Mouse (Mus musculus) forebrain, embryonic 14.5 days (tissue): ENCODE results near the gene Spc25. TPM values are rescaled to one million over a fixed set of nuclear protein-coding genes. Genes with fewer than 3 reads are reported as not detected.

Experiments
- ATAC-seq: fragments of 200-750 bp; cut with Nextera tagmentation; 2 replicates; pipeline ENCODE4 v1.8.0; 2017; ENCODE audit warnings: mild to moderate bottlenecking, moderate library complexity
- DNase-seq: peaks from one replicate; pipeline ENCODE4 v3.0.0-alpha.2; 2015; ENCODE audit warnings: low spot score
- H3K27ac ChIP-seq: fragments of 300-500 bp; sonication (generic); 2 replicates; pipeline ENCODE4 v1.5.1; 2014; ENCODE audit warnings: low read depth, mild to moderate bottlenecking, control low read depth, low read length, moderate library complexity
- H3K27me3 ChIP-seq: fragments of 300-500 bp; sonication (generic); replicated peaks from 2 replicates; pipeline ENCODE4 v1.6.1; 2014; ENCODE audit warnings: low read length, control low read depth, mixed read lengths; ENCODE audit not compliant: control insufficient read depth, insufficient read depth
- H3K36me3 ChIP-seq: fragments of 300-500 bp; sonication (generic); 2 replicates; pipeline ENCODE4 v1.6.1; 2014; ENCODE audit warnings: low read length, control low read depth; ENCODE audit not compliant: control insufficient read depth, insufficient read depth
- H3K4me1 ChIP-seq: fragments of 300-500 bp; sonication (generic); 2 replicates; pipeline ENCODE4 v1.6.1; 2014; ENCODE audit warnings: antibody characterized with exemption, low read length, control low read depth; ENCODE audit not compliant: control insufficient read depth, insufficient read depth
- H3K4me2 ChIP-seq: fragments of 300-500 bp; sonication (generic); 2 replicates; pipeline ENCODE4 v1.6.1; 2014; ENCODE audit warnings: mild to moderate bottlenecking, control low read depth, low read length
- H3K4me3 ChIP-seq: fragments of 300-500 bp; sonication (generic); 2 replicates; pipeline ENCODE4 v1.5.1; 2014; ENCODE audit warnings: low read depth, low read length, control low read depth
- H3K9ac ChIP-seq: fragments of 300-500 bp; sonication (generic); 2 replicates; pipeline ENCODE4 v1.6.1; 2014; ENCODE audit warnings: mild to moderate bottlenecking, low read length, control low read depth, moderate library complexity
- H3K9me3 ChIP-seq: fragments of 300-500 bp; sonication (generic); replicated peaks from 2 replicates; pipeline ENCODE4 v1.6.1; 2016; ENCODE audit warnings: low read length, control low read depth, mixed read lengths; ENCODE audit not compliant: control insufficient read depth
- WGBS: fragments of 180-500 bp; shearing (Covaris S2); extraction: QIAGEN DNeasy Blood & Tissue Kit; methylation state at CpG from one replicate; pipeline ENCODE4 v1.1.7; 2014; 5-methylcytosine and 5-hydroxymethylcytosine counted together
- polyA plus RNA-seq: library from polyadenylated mRNA; unstranded; fragments of >200 nt; fragmentation: Nextera tagmentation; extraction: Ambion mirVana; gene quantifications from 2 replicates; pipeline ENCODE4 v1.2.1, GENCODE M21; 2014

The Spc25 gene
- polyA plus RNA-seq, 1 experiment from 2014 or later, result 148 TPM

GRCm38 (mm10) chr2:69158907-69159306 is 47.1 kb downstream of the Spc25 start:
- no peaks in the 10 kb centered on the region for H3K4me1 ChIP-seq
- H3K9ac ChIP-seq, result no peak overlapping the region
- DNase-seq, result no peak
- H3K36me3 ChIP-seq, result no peaks in the 10 kb centered on the region
- ATAC-seq, result no peak
- H3K4me2 ChIP-seq, result no peak overlapping the region
- H3K9me3 ChIP-seq, result no peaks in the 10 kb centered on the region
- no peaks in the 10 kb centered on the region for H3K27me3 ChIP-seq
- no peak overlapping the region for H3K4me3 ChIP-seq
- no peak overlapping the region for H3K27ac ChIP-seq

GRCm38 (mm10) chr2:69156283-69156682 is 49.7 kb downstream of the Spc25 start:
- Histone ChIP-seq H3K9me3 (no peaks in the 10 kb centered on the region), H3K9ac (no peak overlapping the region)

GRCm38 (mm10) chr2:69155861-69156260 is 50.1 kb downstream of the Spc25 start:
- Histone ChIP-seq H3K36me3 (no peaks in the 10 kb centered on the region), H3K27ac (no peak overlapping the region), H3K4me2 (no peak overlapping the region), H3K9me3 (no peaks in the 10 kb centered on the region), H3K4me3 (no peak overlapping the region), H3K4me1 (no peaks in the 10 kb centered on the region), H3K9ac (no peak overlapping the region), H3K27me3 (no peaks in the 10 kb centered on the region)
- 78% methylated on average over 3 of the region's 3 CpGs for whole genome bisulfite sequencing
- ATAC-seq (no peak), DNase-seq (no peak)

More at GRCm38 (mm10) chr2:69156283-69156682, 49.7 kb downstream of the Spc25 start:
- no peaks in the 10 kb centered on the region for H3K36me3 ChIP-seq
- H3K4me1 ChIP-seq, result no peaks in the 10 kb centered on the region
- no peak overlapping the region for H3K4me2 ChIP-seq
- DNase-seq, result no peak
- H3K27ac ChIP-seq, result no peak overlapping the region
- no peak overlapping the region for H3K4me3 ChIP-seq
- H3K27me3 ChIP-seq, result no peaks in the 10 kb centered on the region
- 73% methylated on average over 7 of the region's 7 CpGs for WGBS
- no peak for ATAC-seq

GRCm38 (mm10) chr2:69150841-69151240 is 55.2 kb downstream of the Spc25 start:
- DNase-seq (no peak), ATAC-seq (no peak)
- Histone ChIP-seq H3K27ac (no peak overlapping the region), H3K36me3 (no peaks in the 10 kb centered on the region), H3K4me1 (no peaks in the 10 kb centered on the region), H3K4me3 (no peak overlapping the region), H3K9me3 (no peaks in the 10 kb centered on the region), H3K9ac (no peak overlapping the region), H3K4me2 (no peak overlapping the region), H3K27me3 (no peaks in the 10 kb centered on the region)
- 38% methylated on average over 5 of the region's 5 CpGs for WGBS

GRCm38 (mm10) chr2:69149154-69149553 is 56.8 kb downstream of the Spc25 start:
- Histone ChIP-seq H3K9ac (no peak overlapping the region), H3K27ac (no peak overlapping the region), H3K4me1 (no peaks in the 10 kb centered on the region), H3K4me3 (no peak overlapping the region), H3K4me2 (no peak overlapping the region), H3K36me3 (no peaks in the 10 kb centered on the region), H3K9me3 (no peaks in the 10 kb centered on the region), H3K27me3 (no peaks in the 10 kb centered on the region)
- no peak for DNase-seq
- 93% methylated on average over 10 of the region's 10 CpGs for WGBS
- no peak for ATAC-seq

- no peaks in the 10 kb centered on the region for H3K9me3 ChIP-seq
- no peak for ATAC-seq
- no peaks in the 10 kb centered on the region for H3K36me3 ChIP-seq
- no peak overlapping the region for H3K27ac ChIP-seq
- H3K4me2 ChIP-seq, result no peak overlapping the region
- no peak overlapping the region for H3K9ac ChIP-seq
- H3K4me1 ChIP-seq, result no peaks in the 10 kb centered on the region
- no peak for DNase-seq
- 75% methylated on average over 3 of the region's 3 CpGs for WGBS
- no peak overlapping the region for H3K4me3 ChIP-seq
- H3K27me3 ChIP-seq, result no peaks in the 10 kb centered on the region
Observed at GRCm38 (mm10) chr2:69148691-69149090, 57.3 kb downstream of the Spc25 start.

Other genes with a start within 250 kb of the Spc25 start
- 1.2 and 1.4 TPM in 2 replicates for gene Nostrin, start 70.4 kb downstream of the Spc25 start, polyA plus RNA-seq
- gene G6pc2, start 4.9 kb upstream of the Spc25 start, polyA plus RNA-seq, result 0.17 TPM in 1 of 2 replicates, not detected in the other
- gene Abcb11, start 136.4 kb upstream of the Spc25 start, polyA plus RNA-seq, result 0.04 TPM in 1 of 2 replicates, not detected in the other
- gene Dhrs9, start 174.3 kb upstream of the Spc25 start, polyA plus RNA-seq, result not detected in 2 replicates